Mouse (Mus musculus) left cerebral cortex, postnatal 10 days (tissue): Measurements from ENCODE around the gene Eefsec. TPM values are rescaled to one million over a fixed set of nuclear protein-coding genes. Genes with fewer than 3 reads are reported as not detected.

Source experiments
- DNase-seq, 2 experiments: peaks; one replicate each; pipeline ENCODE4 v3.0.0; 2021 to 2022; ENCODE audit warnings: low spot score in 2 of 2, mixed read lengths in 1 of 2; ENCODE audit errors: extremely low spot score in 1 of 2
- intact Hi-C: fragments of 180-260 bp; cut with DNase I; formaldehyde crosslinking; loops from one replicate; pipeline ENCODE4 v1.15.1; 2025
- total RNA-seq, 2 experiments: library from RNA; stranded (reverse); gene quantifications; 2 replicates each; pipeline ENCODE4 v1.2.3; 2021

Eefsec gene
- total RNA-seq, result 10 to 100 TPM; 22.2 to 24.1 TPM

- intact Hi-C loops, result no loop called here
- DNase-seq, result peak; percentile 67 to 92
Measured at GRCm38 (mm10) chr6:88446063-88447002, at the start of gene Eefsec. TSS of gene Eefsec (minus strand) at chr6:88446539.

DNA sequence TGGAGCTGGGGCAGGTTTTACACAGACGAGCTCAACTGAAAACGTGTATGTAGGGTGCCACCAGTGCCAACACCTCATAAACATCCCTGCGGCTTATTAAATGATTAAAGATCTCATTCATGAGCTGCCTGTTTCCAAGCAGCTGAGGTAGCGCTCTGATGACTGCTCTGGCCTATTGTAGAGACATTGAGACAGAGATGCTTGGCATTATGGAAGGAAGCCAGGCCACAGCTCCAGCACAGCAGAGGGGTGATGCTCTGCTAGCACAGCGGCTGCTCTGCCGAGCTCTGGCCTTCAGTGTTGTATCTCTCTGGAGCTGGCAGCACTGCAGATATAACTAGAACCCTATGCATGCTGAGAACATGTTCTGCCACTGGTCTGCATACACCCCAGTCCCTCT is 47.4 kb upstream of the Eefsec start:
- no peak for DNase-seq
- intact Hi-C loops, result no loop called here

DNA sequence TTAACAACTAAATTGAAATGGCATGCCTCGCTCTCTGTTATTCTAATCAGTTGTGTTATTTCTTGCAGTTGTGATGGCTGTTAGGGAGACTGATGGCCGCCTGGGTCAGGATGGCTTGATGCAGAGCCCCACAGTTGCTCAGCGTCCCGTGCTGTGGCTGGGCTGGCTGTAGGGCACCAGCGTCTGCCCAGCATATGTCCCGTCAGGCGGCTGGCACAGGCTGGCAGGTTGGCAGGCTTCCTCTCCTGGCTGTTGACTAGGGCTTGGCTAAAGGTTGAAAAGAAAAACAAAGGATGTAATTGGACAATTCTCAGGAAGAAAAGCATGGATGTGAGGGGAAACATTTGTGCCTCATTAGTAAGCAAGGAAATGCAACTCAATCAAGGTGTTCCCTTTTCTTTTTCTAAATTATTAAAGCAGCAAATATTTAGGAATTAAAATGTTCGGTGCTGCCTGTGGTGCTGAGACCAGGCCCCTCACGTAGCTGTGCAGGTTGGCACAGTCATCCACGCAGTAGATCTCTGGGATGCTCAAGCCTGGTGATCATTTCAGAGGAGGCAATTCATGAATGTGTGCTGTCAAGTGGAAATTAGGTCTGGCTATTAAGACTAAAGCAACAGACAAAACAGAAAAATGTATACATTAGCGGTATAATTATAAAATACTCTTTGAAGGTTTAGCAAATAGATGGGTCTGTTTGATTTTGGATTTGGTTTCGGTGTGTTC is 44.5 kb upstream of the Eefsec start:
- peak in 1 of 2 experiments; percentile 56 for DNase-seq
- intact Hi-C loops, result no loop called here

GRCm38 (mm10) chr6:88489834-88490233 is 43.5 kb upstream of the Eefsec start:
- intact Hi-C loops, result loop anchor here (5.0 kb wide), 2 partner anchors 303 to 373 kb away; no protein-coding TSS in a partner anchor
- no peak for DNase-seq

GRCm38 (mm10) chr6:88489026-88489425 is 42.7 kb upstream of the Eefsec start:
- DNase-seq, result no peak
- intact Hi-C loops, result loop anchor here (5.0 kb wide), 2 partner anchors 302 to 372 kb away; no protein-coding TSS in a partner anchor

DNA sequence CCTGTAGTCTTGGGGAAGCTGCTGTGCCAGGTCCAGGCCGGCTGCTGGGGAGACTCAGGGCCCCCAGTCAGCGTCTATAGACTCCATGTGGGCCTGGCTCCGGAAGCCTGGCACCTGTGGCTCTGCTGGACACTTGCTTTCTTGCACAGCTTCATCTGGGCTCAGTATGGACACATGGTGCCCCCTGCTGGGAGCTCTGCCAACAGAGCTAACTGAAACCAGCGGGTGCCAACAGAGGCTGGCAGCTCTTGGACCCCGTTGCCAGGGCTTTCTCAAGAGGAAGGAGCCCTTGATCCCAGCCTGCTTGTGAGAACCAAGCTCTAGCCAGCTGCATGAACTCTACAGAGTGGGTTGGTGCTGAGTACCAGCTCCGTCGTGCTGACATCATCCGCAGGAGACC is 40.6 kb upstream of the Eefsec start:
- DNase-seq, result peak; percentile 75 to 81
- intact Hi-C loops, result loop anchor here (5.0 kb wide), 2 partner anchors 300 to 370 kb away; no protein-coding TSS in a partner anchor

DNA sequence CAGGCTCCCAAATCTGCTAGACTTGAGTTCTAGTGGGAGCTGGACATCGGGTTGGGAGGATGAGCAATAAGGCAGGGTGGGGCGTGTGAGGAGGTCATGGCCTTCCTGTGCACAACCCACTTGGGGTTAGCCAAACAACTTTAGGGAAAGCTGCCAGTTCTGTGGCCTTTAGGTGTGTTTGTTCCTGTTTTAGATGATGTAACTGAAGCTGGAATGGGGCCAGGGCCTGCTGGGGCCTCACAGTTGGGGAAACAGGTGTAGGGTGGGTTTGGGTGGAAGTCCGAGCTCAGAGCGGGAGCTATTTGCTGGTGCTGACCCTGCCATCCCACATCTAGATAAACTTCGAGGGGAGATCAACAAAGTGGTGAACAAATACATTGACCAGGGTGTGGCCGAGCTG is 39.0 kb upstream of the Eefsec start:
- DNase-seq, result peak in 1 of 2 experiments; percentile 52
- intact Hi-C loops, result loop anchor here (5.0 kb wide), 2 partner anchors 298 to 368 kb away; no protein-coding TSS in a partner anchor

DNA sequence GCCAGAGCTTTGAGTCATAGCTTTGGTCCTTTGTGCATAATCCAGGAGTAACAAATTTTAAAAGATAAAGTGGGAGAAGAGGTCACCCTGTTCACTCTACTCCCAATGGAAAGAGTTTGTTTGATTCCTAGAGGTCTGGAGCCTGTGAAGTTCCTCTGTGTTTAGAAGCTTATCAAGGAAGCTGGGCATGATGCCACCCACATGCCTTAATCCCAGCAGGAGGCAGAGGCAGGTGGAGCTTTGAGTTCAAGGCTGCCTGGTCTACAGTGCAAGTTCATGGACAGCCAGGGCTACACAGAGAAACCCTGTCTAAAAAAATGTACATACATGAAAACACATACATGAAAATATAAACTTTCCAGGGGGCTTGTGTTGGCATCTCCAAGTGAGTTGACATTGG is 37.6 kb upstream of the Eefsec start:
- intact Hi-C loops, result no loop called here

GRCm38 (mm10) chr6:88483111-88483510 is 36.8 kb upstream of the Eefsec start:
- intact Hi-C loops, result no loop called here
- no peak for DNase-seq

More for the DNA sequence above, 37.6 kb upstream of the Eefsec start:
- DNase-seq, result no peak

DNA sequence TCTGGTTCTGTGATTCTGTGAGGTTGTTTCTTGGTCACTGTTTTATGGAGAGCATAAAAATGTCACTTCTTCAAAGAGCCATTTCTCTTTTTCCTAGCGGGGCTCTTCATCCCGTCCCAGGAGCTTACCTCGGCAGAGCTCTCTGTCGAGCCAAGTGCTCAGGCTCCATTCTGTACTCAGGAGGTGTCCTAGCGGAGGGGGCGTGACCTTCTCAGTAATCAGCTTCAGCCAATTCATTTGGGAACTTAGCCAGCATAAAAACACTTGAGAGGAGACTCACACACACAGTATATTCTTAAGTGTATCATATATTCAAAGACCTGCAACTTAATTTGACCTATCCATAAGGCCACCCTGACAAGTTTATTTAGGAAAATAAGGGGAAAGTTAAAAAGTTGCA is 34.1 kb upstream of the Eefsec start:
- no peak for DNase-seq
- intact Hi-C loops, result no loop called here

DNA sequence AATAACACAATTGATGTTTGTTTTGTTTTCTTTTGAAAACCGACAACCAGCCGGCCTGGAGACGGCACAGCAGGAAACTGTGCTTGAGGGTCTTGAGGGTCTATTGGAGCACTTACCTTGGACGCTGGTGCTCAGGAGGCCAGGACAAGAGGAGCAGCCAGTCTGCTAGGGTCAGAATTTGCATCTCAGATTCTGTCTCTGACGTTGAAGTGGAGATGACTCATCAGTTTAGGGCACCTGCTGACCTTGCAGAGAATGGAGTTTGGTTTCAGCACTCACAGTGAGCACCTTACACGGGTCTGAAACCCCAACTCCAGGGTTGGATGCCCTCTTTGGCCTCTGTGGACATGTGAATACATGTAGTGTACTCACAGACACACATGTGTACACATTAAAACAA is 23.5 kb upstream of the Eefsec start:
- intact Hi-C loops, result no loop called here
- DNase-seq, result no peak

DNA sequence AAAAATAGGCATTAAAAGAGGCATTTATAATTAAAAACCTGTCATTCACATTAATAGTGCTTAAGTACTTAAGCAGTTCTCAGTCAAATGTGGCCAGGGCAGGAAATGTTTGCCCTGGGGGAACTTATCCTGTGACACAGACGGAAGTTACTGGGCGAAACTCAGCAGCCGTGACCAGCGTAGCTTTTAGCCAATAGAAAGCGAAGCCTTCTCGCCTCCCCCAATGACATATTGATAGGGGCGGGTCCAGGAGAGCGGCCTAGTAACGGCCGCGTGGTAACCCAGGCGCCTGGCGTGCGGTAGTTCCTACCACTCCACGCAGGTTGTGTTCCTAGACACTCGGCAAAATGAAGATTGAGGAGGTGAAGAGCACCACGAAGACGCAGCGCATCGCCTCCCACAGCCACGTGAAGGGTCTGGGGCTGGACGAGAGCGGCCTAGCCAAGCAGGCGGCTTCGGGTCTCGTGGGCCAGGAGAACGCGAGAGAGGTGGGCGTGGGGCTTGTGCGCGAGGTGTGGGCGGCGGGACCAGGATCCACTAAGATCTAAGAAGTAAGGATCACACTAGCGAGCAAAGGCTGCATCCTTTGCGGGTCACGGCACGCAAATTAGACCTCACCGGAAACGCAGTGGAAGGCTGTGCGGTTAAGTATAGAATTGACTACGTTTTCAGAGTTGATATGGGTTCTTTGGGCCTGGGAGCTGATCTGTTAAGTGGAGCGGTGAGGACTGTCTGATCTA is 19.0 kb upstream of the Eefsec start, which contains the start of gene Ruvbl1:
Gene Ruvbl1 (plus strand): TSS at position 229 of the 740 bp plus-strand sequence.
- intact Hi-C loops, result no loop called here
- peak; percentile 93 to 94 for DNase-seq

GRCm38 (mm10) chr6:88454545-88454944 is 8.2 kb upstream of the Eefsec start:
- intact Hi-C loops, result no loop called here
- no peak for DNase-seq

DNA sequence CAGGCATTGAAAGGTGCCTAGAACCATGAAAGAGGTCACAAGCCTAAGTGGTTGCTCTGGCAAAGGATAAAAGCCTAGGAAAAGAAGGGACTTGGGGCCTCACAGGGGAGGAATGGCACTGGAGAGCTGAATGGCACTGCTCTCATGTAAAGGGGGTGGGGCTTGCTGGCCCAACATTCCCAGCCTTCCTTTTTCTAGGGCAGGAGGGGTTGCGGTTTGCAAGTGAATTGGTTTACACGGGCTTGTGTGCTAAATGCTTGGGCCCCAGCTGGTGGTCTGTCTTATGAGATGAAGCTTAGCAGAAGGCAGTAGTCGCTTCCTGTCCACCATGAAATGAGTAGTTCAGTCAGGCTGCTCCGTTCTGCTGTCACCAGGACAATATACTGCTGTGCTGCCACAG is 1.1 kb upstream of the Eefsec start:
- intact Hi-C loops, result no loop called here
- DNase-seq, result no peak

- intact Hi-C loops, result no loop called here
- no peak for DNase-seq
Measured at GRCm38 (mm10) chr6:88445661-88446060, 678 bp downstream of the Eefsec start.

DNA sequence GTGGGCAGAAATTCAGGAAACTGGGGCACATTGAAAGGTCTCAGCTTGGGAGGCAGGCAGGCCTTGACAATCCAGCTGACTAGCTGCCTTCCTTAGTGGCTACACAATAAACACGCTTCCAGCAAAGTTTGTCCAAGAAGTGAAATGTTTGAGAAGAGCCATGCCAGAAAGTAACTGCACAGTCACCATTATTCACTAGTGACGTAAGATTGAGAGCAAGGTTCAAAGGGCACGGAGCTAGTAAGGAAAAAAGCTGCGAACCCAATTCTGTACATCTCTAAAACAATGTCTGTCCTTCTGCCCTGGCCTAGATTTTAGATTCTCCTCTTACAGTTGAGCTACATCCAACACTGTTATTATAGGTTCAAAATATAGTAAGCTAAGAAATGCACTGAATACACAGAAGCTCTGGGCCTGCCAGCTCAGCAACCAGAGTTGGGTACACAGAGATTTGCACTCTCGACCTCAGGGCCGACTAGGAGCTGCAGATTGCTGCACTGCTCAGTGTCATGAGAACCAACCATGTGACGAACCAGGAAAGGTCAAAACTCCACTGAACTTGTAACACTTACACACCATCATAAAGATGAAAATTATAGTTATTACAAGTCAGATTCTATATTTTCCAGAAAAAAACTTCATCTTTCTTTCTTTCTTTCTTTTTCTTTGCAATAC is 2.1 kb downstream of the Eefsec start:
- intact Hi-C loops, result no loop called here
- no peak for DNase-seq

GRCm38 (mm10) chr6:88443446-88443845 is 2.9 kb downstream of the Eefsec start:
- intact Hi-C loops, result no loop called here
- DNase-seq, result no peak

GRCm38 (mm10) chr6:88442551-88442950 is 3.8 kb downstream of the Eefsec start:
- intact Hi-C loops, result no loop called here
- DNase-seq, result no peak
